Mouse (Mus musculus): ENCODE measurements at regions not wholly inside any gene's neighbourhood (a gene's known extent, or its start where the extent isn't known, plus 50 kb on each side); places are given as distances from the start of the nearest gene placed in this dataset.

DNA sequence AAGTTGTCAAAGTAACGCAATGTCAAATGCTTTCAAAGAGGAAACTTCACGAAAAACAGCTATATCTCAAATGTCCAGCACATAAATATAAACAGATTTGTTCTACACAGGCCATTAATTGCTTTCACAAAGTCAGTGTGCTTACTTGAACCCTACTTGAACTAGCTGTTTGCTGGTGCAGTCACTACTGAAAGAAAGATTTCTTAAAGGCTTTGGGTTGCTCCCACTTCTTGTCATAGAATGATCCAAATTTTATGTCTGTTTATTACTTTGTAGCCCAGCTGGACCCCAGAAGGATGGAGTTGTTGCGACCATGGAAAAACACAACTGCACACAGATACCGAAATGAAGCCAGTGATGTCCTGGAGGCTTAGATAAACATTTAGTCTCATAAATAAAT, 491.2 kb upstream of the Tnc start:
- H3K27ac ChIP-seq = no peak overlapping the region
- TF ChIP-seq CTCF (conservative IDR thresholded peaks at IDR 0.05) = no peak
- H3K4me3 ChIP-seq = no peak overlapping the region
- no peak for DNase-seq (ENCODE audit: low spot score in 2 of 2)

- Histone ChIP-seq H3K4me3 (no peak overlapping the region), H3K27ac (no peak overlapping the region)
- DNase-seq (ENCODE audit: low spot score in 2 of 2) = no peak
- TF ChIP-seq CTCF (conservative IDR thresholded peaks at IDR 0.05) = no peak
These were observed 497.9 kb upstream of the Tnc start for GRCm38 (mm10) chr4:64544576-64545185.

- no peak for DNase-seq (ENCODE audit: low spot score in 2 of 2)
- TF ChIP-seq CTCF (conservative IDR thresholded peaks at IDR 0.05) = no peak
- Histone ChIP-seq H3K27ac (no peak overlapping the region), H3K4me3 (no peak overlapping the region)
These were observed 499.6 kb upstream of the Tnc start for GRCm38 (mm10) chr4:64546386-64546785.

DNA sequence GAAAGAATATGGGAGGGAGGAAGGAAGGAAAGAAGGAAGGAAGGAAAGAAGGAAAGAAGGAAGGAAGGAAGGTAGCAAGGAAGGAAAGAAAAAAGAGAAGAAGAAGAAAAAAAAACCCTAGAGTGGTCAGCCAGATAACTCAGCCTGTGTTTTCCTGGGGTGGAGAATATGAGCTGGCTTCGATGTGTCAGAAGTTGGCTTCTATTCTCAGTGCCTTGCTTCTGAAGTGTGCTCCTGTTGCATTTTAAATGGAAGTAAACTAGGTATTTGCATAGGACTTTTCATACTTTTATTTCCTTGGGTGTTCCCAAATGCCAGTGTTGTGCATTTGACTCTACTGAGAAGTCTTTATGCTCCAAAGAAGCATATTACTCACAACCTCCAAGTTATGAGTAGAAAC, 515.7 kb upstream of the Tnc start:
- Histone ChIP-seq H3K27ac (no peak overlapping the region), H3K4me3 (no peak overlapping the region)
- no peak for TF ChIP-seq CTCF (conservative IDR thresholded peaks at IDR 0.05)
- no peak for DNase-seq (ENCODE audit: low spot score in 2 of 2)

- Histone ChIP-seq H3K27ac (no peak overlapping the region), H3K4me3 (no peak overlapping the region)
- DNase-seq (ENCODE audit: low spot score in 2 of 2) = no peak
- no peak for TF ChIP-seq CTCF (conservative IDR thresholded peaks at IDR 0.05)
These were observed 517.2 kb upstream of the Tnc start for GRCm38 (mm10) chr4:64563996-64564395.

DNA sequence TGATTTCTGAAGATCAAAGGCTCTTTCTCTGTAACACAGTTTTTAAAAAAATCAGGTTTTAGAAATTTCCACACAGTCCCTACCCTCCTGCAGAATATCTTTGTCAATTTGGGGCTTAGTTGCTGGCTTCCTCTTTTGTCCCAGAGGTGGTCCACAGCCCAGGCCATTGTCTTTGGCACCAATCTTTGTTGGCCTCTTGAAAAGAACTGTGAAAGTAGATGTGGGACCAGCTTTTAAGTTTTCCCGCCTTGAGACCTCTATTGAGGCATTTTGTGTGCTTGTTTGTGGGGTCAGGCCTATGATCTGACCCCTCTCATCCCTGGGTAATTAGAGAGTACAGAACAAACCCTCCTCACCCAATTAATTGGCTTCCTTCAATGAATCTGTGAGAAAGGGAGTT, 523.9 kb upstream of the Tnc start:
- TF ChIP-seq CTCF (conservative IDR thresholded peaks at IDR 0.05) = no peak
- Histone ChIP-seq H3K27ac (no peak overlapping the region), H3K4me3 (no peak overlapping the region)
- no peak for DNase-seq (ENCODE audit: low spot score in 2 of 2)

GRCm38 (mm10) chr4:64575901-64576300, 529.1 kb upstream of the Tnc start:
- no peak for DNase-seq (ENCODE audit: low spot score in 2 of 2)
- no peak overlapping the region for H3K4me3 ChIP-seq
- H3K27ac ChIP-seq = no peak overlapping the region
- no peak for TF ChIP-seq CTCF (conservative IDR thresholded peaks at IDR 0.05)

- H3K27ac ChIP-seq = no peak overlapping the region
- TF ChIP-seq CTCF (conservative IDR thresholded peaks at IDR 0.05) = no peak
- no peak for DNase-seq (ENCODE audit: low spot score in 2 of 2)
- H3K4me3 ChIP-seq = no peak overlapping the region
These were observed 528.9 kb upstream of the Pappa start for GRCm38 (mm10) chr4:64595014-64595599.

GRCm38 (mm10) chr4:64598465-64598864, 525.5 kb upstream of the Pappa start:
- Histone ChIP-seq H3K27ac (no peak overlapping the region), H3K4me3 (no peak overlapping the region)
- DNase-seq (ENCODE audit: low spot score in 2 of 2) = peak; percentile 10 to 54
- TF ChIP-seq CTCF (conservative IDR thresholded peaks at IDR 0.05) = no peak

GRCm38 (mm10) chr4:64599222-64599621, 524.8 kb upstream of the Pappa start:
- no peak overlapping the region for H3K4me3 ChIP-seq
- no peak for TF ChIP-seq CTCF (conservative IDR thresholded peaks at IDR 0.05)
- no peak for DNase-seq (ENCODE audit: low spot score in 2 of 2)
- no peak overlapping the region for H3K27ac ChIP-seq

GRCm38 (mm10) chr4:64622771-64623170, 501.2 kb upstream of the Pappa start:
- DNase-seq (ENCODE audit: low spot score in 2 of 2) = no peak
- Histone ChIP-seq H3K27ac (no peak overlapping the region), H3K4me3 (no peak overlapping the region)
- no peak for TF ChIP-seq CTCF (conservative IDR thresholded peaks at IDR 0.05)

- Histone ChIP-seq H3K4me3 (no peak overlapping the region), H3K27ac (no peak overlapping the region)
- TF ChIP-seq CTCF (conservative IDR thresholded peaks at IDR 0.05) = no peak
- no peak for DNase-seq (ENCODE audit: low spot score in 2 of 2)
These were observed 491.8 kb upstream of the Pappa start for GRCm38 (mm10) chr4:64632189-64632588.

DNA sequence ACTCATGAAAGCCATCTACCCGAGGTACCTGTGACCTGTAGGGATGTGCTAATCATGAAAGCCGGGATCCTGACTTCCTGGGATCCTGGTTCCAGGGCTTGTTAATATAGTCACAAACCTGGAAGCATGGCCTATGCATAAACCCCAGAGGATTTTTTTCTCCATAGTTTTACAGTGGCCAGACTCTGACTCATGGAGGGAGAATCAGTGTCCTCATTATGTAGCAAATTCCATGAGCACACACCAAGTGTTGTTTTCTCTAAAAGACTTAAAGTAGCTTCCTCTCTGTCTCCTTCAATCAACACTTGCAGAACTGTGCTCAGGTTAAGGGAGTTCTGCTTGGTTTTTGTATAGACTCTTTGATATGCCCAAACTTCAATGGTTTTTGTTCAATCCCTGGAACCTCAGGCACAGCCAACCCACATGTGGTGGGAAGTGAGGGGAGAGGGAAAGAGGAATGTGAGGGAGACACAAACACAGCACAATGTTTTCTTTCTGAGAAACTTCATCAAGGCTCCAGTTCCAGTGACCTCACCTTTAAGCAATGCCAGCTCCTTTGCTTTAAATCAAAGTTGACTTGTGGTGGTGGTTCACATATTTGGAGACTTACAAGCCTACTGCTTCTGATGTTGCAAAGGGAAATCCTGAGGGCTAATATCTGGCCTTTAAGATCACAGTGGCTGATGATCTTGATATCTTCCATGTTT, 488.6 kb upstream of the Pappa start:
- no peak for DNase-seq (ENCODE audit: low spot score in 2 of 2)
- Histone ChIP-seq H3K27ac (no peak overlapping the region), H3K4me3 (no peak overlapping the region)
- TF ChIP-seq CTCF (conservative IDR thresholded peaks at IDR 0.05) = no peak

DNA sequence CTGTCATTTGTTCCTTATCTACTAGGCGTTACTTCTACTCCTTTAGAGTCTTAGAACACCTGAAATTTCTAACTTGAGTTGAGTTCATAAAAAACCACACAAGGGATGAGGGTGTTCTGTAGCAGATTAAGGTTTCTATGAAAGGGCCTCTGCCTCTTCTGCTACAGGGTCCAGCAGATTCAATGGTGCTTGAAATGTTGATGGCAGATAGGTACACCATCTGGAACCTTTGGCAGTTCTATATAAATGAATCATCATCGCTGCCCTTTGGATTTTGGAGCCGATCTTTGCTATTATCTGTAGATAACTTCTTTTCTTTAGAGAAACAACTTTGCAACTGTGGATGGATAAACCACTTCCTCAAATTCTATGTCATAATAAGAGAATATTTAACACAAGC, 483.9 kb upstream of the Pappa start:
- H3K27ac ChIP-seq = no peak overlapping the region
- no peak overlapping the region for H3K4me3 ChIP-seq
- TF ChIP-seq CTCF (conservative IDR thresholded peaks at IDR 0.05) = no peak
- DNase-seq (ENCODE audit: low spot score in 2 of 2) = no peak

Data from layer of hippocampus, adult 2 months (tissue).